In genomic region chr16:30374266-30374665, GRCm38 (mm10) we compare ENCODE assay signal across 8 mouse cellular contexts. TPM values are rescaled to one million over a fixed set of nuclear protein-coding genes. Genes with fewer than 3 reads are reported as not detected.
DNase-seq lines count a peak whose midpoint lies in the region; ATAC-seq and TF ChIP-seq lines count a peak whose summit lies in the region.

No protein-coding gene starts in this region.

- no peak overlapping the region for H3K4me2 ChIP-seq in hindbrain, embryonic 11.5 days (replicated peaks; ENCODE audit: low read depth, low read length)
- no peak overlapping the region for H3K4me2 ChIP-seq in hindbrain, embryonic 12.5 days (replicated peaks)
- no peak overlapping the region for H3K4me2 ChIP-seq in midbrain, embryonic 16.5 days (ENCODE audit: low read length)

- in situ Hi-C loops in ES-E14 (cut with MboI; ENCODE audit: low sequenced_read_pairs in 2 of 2, unreplicated experiment in 2 of 2): no loop called here

- H3K9me3 ChIP-seq in hindbrain, embryonic 11.5 days (ENCODE audit: control insufficient read depth, low read length): no peaks in the 10 kb centered on the region
- H3K9me3 ChIP-seq in hindbrain, embryonic 12.5 days (replicated peaks): no peaks in the 10 kb centered on the region
- no peaks in the 10 kb centered on the region for H3K9me3 ChIP-seq in ES-E14 (ENCODE audit: control insufficient read depth, insufficient read depth, low read depth, low read length)
- no peaks in the 10 kb centered on the region for H3K9me3 ChIP-seq in midbrain, embryonic 16.5 days (replicated peaks; ENCODE audit: control insufficient read depth, low read length, poor library complexity, severe bottlenecking)

- no peak for ATAC-seq in hindbrain, embryonic 11.5 days (ENCODE audit: low FRiP score)
- no peak for ATAC-seq in hindbrain, embryonic 12.5 days (ENCODE audit: low FRiP score)
- ATAC-seq in inflammation-experienced regulatory T-cells, adult 6 months: peak; percentile 90
- ATAC-seq in midbrain, embryonic 16.5 days: peak; percentile 39

- H3K4me1 ChIP-seq in hindbrain, embryonic 11.5 days (replicated peaks; ENCODE audit: control insufficient read depth, insufficient read depth, low read length): no peaks in the 10 kb centered on the region
- H3K4me1 ChIP-seq in hindbrain, embryonic 12.5 days: no peaks in the 10 kb centered on the region
- no peaks in the 10 kb centered on the region for H3K4me1 ChIP-seq in ES-E14 (ENCODE audit: control insufficient read depth in 2 of 2, insufficient read depth in 2 of 2, low read length in 2 of 2, poor library complexity in 1 of 2)
- H3K4me1 ChIP-seq in midbrain, embryonic 16.5 days (ENCODE audit: control insufficient read depth, insufficient read depth, low read length): no peaks in the 10 kb centered on the region

- no peaks in the 10 kb centered on the region for H3K27me3 ChIP-seq in hindbrain, embryonic 11.5 days (ENCODE audit: control insufficient read depth, insufficient read depth, low read length)
- H3K27me3 ChIP-seq in hindbrain, embryonic 12.5 days: no peaks in the 10 kb centered on the region
- H3K27me3 ChIP-seq in midbrain, embryonic 16.5 days (ENCODE audit: control insufficient read depth, insufficient read depth, low read depth, low read length): no peaks in the 10 kb centered on the region

- H3K27ac ChIP-seq in hindbrain, embryonic 11.5 days (ENCODE audit: low read depth, low read length): no peak overlapping the region
- no peak overlapping the region for H3K27ac ChIP-seq in hindbrain, embryonic 12.5 days
- no peak overlapping the region for H3K27ac ChIP-seq in ES-E14 (ENCODE audit: insufficient read depth, low read depth, low read length, poor library complexity, severe bottlenecking)
- no peak overlapping the region for H3K27ac ChIP-seq in midbrain, embryonic 16.5 days (ENCODE audit: low read length)

- no peaks in the 10 kb centered on the region for H3K36me3 ChIP-seq in hindbrain, embryonic 11.5 days (ENCODE audit: control insufficient read depth, insufficient read depth, low read length)
- no peaks in the 10 kb centered on the region for H3K36me3 ChIP-seq in hindbrain, embryonic 12.5 days
- H3K36me3 ChIP-seq in ES-E14 (ENCODE audit: control insufficient read depth, insufficient read depth, low read length, poor library complexity, severe bottlenecking): peaks cover 4% of the 10 kb centered on the region; the same call in 1 of the 2 replicates
- H3K36me3 ChIP-seq in midbrain, embryonic 16.5 days (ENCODE audit: control insufficient read depth, insufficient read depth, low read length): no peaks in the 10 kb centered on the region

- WGBS in hindbrain, embryonic 11.5 days: 87% methylated on average over 3 of the region's 3 CpGs
- 76% methylated on average over 3 of the region's 3 CpGs for WGBS in hindbrain, embryonic 12.5 days
- WGBS in midbrain, embryonic 16.5 days: 72% methylated on average over 3 of the region's 3 CpGs

- DNase-seq in hindbrain, embryonic 11.5 days (ENCODE audit: low spot score): peak; percentile 66
- DNase-seq in 3134 (ENCODE audit: extremely low read depth, insufficient read length, low spot score) (peak; percentile 33), ES-E14 (ENCODE audit: low read depth, low spot score) (peak; percentile 39)
- DNase-seq in cerebellum, postnatal 14 days: peak; percentile 72
- no peak for DNase-seq in urinary bladder, postnatal 36 days (ENCODE audit: low spot score in 2 of 2)

- H3K4me3 ChIP-seq in hindbrain, embryonic 11.5 days (ENCODE audit: low read depth, low read length): no peak overlapping the region
- no peak overlapping the region for H3K4me3 ChIP-seq in hindbrain, embryonic 12.5 days
- no peak overlapping the region for H3K4me3 ChIP-seq in ES-E14 (ENCODE audit: insufficient read depth in 1 of 2, low read depth in 1 of 2, low read length in 2 of 2, poor library complexity in 1 of 2, severe bottlenecking in 1 of 2)
- H3K4me3 ChIP-seq in midbrain, embryonic 16.5 days (ENCODE audit: low read depth, low read length): no peak overlapping the region

- no peak overlapping the region for H3K9ac ChIP-seq in hindbrain, embryonic 11.5 days (ENCODE audit: low read depth, low read length)
- no peak overlapping the region for H3K9ac ChIP-seq in hindbrain, embryonic 12.5 days
- H3K9ac ChIP-seq in ES-E14 (ENCODE audit: insufficient read depth, low read depth, low read length, poor library complexity, severe bottlenecking): no peak overlapping the region; the same call in 1 of the 2 replicates
- no peak overlapping the region for H3K9ac ChIP-seq in midbrain, embryonic 16.5 days (ENCODE audit: low read depth, low read length)

TF ChIP-seq in ES-E14, 5 proteins besides CTCF, POLR2A, EP300 and RAD21:
- peak; percentile 94 for TF ChIP-seq ZNF384 (IDR thresholded peaks at IDR 0.05; ENCODE audit: low read depth, low read length)
- TF ChIP-seq ZC3H11A (IDR thresholded peaks at IDR 0.05; ENCODE audit: borderline replicate concordance, low read depth, low read length): no peak

RNA-seq across cellular contexts. Expression of gene Atp13a3, which starts 31.5 kb away (rescaled TPM):
- polyA plus RNA-seq in hindbrain, embryonic 11.5 days (2014; fragmentation: Nextera tagmentation; extraction: Ambion mirVana): 10.3 and 12.6 TPM in 2 replicates
- polyA plus RNA-seq in hindbrain, embryonic 12.5 days (2016; fragmentation: Nextera tagmentation; extraction: Ambion mirVana): 14.6 and 14.8 TPM in 2 replicates
- 87.2 and 98.9 TPM in 2 replicates for total RNA-seq in ES-E14 (2012; rRNA removed)
- 10 to 100 TPM in 2 of 3 experiments, 1 to 10 TPM in 1; 9.3 to 13.1 (median 12.9) TPM for polyA plus RNA-seq in inflammation-experienced regulatory T-cells, adult 6 months (2017; shearing (Covaris generic))
- 7.5 and 8.3 TPM in 2 replicates for polyA plus RNA-seq in midbrain, embryonic 16.5 days (2015; fragmentation: Nextera tagmentation; extraction: Ambion mirVana)

Comparison
In these comparisons a context has a peak if more than half of its experiments do, and no peak if none do; other contexts are left out.
1. ATAC-seq: peak in inflammation-experienced regulatory T-cells, adult 6 months (single experiment) and midbrain, embryonic 16.5 days (single experiment); none in hindbrain, embryonic 11.5 days (single experiment) and hindbrain, embryonic 12.5 days (single experiment).
2. DNase-seq: peak in hindbrain, embryonic 11.5 days (single experiment), 3134 (single experiment), ES-E14 (single experiment) and cerebellum, postnatal 14 days (2 of 2); none in urinary bladder, postnatal 36 days (0 of 2).